33 mouse cellular contexts compared by ENCODE assay signal in the genomic region with DNA sequence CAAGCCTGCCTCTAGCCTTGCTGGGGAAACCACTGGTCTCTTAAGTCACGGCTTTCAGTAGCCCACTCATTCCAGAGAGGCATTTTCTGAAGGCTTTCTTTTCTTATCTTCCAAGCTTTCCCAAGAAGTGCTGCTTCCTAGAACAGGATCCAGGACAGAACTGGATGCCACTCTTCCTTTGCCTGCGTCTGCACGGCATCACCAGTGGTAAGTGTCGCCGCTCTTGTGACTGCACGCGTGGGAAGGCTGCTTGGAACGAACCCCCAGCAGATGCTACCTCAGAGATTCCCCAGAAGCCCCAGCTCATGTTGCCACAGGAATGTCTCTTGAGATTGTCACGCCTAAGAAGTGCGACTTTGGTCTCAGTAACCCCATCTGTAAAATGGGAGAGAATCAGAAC. TPM values are rescaled to one million over a fixed set of nuclear protein-coding genes. Genes with fewer than 3 reads are reported as not detected.
DNase-seq lines count a peak whose midpoint lies in the region; ATAC-seq lines count a peak whose summit lies in the region.
"Had no signal": no experiment of that assay in that cellular context is flagged by ENCODE, and none has a peak within 500 bp of the region (broad histone marks: within the 10 kb centered on the region; RNA-seq: fewer than 3 reads in every experiment).

No protein-coding gene starts in this region.

- H3K9ac ChIP-seq in forebrain, embryonic 11.5 days (ENCODE audit: low read length), result no peak overlapping the region
- H3K9ac ChIP-seq: embryonic facial prominence, embryonic 13.5 days; forebrain, embryonic 13.5 days; heart, embryonic 13.5 days; hindbrain, embryonic 14.5 days had no signal

- H3K9me3 ChIP-seq in forebrain, embryonic 11.5 days (ENCODE audit: control insufficient read depth, low read length), result no peaks in the 10 kb centered on the region
- H3K9me3 ChIP-seq: embryonic facial prominence, embryonic 10.5 days; embryonic facial prominence, embryonic 13.5 days; forebrain, embryonic 13.5 days; heart, embryonic 10.5 days; heart, embryonic 13.5 days had no signal

- H3K4me3 ChIP-seq in forebrain, embryonic 11.5 days (ENCODE audit: low read depth, low read length), result no peak overlapping the region
- H3K4me3 ChIP-seq: embryonic facial prominence, embryonic 10.5 days; embryonic facial prominence, embryonic 13.5 days; erythroblast, embryonic 14.5 days; forebrain, embryonic 13.5 days; heart, adult 2 months; heart, embryonic 10.5 days; heart, embryonic 13.5 days had no signal

- no peaks in the 10 kb centered on the region for H3K36me3 ChIP-seq in forebrain, embryonic 11.5 days (ENCODE audit: control insufficient read depth, insufficient read depth, low read length)
- H3K36me3 ChIP-seq: embryonic facial prominence, embryonic 10.5 days; embryonic facial prominence, embryonic 13.5 days; heart, embryonic 10.5 days; heart, embryonic 13.5 days had no signal

- no peaks in the 10 kb centered on the region for H3K27me3 ChIP-seq in forebrain, embryonic 11.5 days (ENCODE audit: control insufficient read depth, insufficient read depth, low read length)
- H3K27me3 ChIP-seq: embryonic facial prominence, embryonic 13.5 days; forebrain, embryonic 13.5 days had no signal

- peak; percentile 51 to 67 for DNase-seq in frontal cortex, postnatal 36 days (ENCODE audit: low spot score in 2 of 2)
- DNase-seq in frontal cortex, postnatal 10 days (ENCODE audit: low spot score in 2 of 2), result no peak
- DNase-seq in left cerebral cortex, postnatal 36 days (ENCODE audit: low spot score in 2 of 2), result peak; percentile 57 to 68
- no peak for DNase-seq in left cerebral cortex, adult 11 months (ENCODE audit: low spot score)
- DNase-seq in brain, adult 2 months (ENCODE audit: low read depth, low spot score), result peak; percentile 75
- DNase-seq in right cerebral cortex, postnatal 25 days, result peak; percentile 25
- DNase-seq in forebrain, embryonic 11.5 days (ENCODE audit: low spot score), result no peak
- no peak for DNase-seq in ovary, postnatal 36 days (ENCODE audit: low spot score)
- DNase-seq: cerebellum, adult 11-12 months; cerebellum, adult 8-10 months; cerebellum, postnatal 10 days; cerebellum, postnatal 36 days; embryo, embryonic 11 days; gastrocnemius, postnatal 10 days; gastrocnemius, postnatal 36 days; heart, adult 2 months; heart, postnatal 14 days; heart, postnatal 4 days had no signal

- H3K4me1 ChIP-seq in forebrain, embryonic 11.5 days (replicated peaks; ENCODE audit: control insufficient read depth, insufficient read depth, low read length), result no peaks in the 10 kb centered on the region
- H3K4me1 ChIP-seq: embryonic facial prominence, embryonic 13.5 days; forebrain, embryonic 13.5 days had no signal

- ATAC-seq in forebrain, embryonic 11.5 days (replicated peaks; ENCODE audit: low FRiP score), result no peak
- ATAC-seq: forebrain, embryonic 13.5 days; forebrain, embryonic 16.5 days; hindbrain, postnatal 0 days had no signal

- intact Hi-C loops in left cerebral cortex, postnatal 36 days (cut with DNase I), result no loop called here

- H3K27ac ChIP-seq in forebrain, embryonic 11.5 days (ENCODE audit: low read depth, low read length), result no peak overlapping the region
- H3K27ac ChIP-seq: embryonic facial prominence, embryonic 10.5 days; embryonic facial prominence, embryonic 13.5 days; forebrain, embryonic 13.5 days; heart, adult 2 months; heart, embryonic 10.5 days; heart, embryonic 13.5 days; hindbrain, embryonic 14.5 days; hindbrain, postnatal 0 days had no signal

- 95% methylated on average over 10 of the region's 10 CpGs for WGBS in forebrain, embryonic 11.5 days

- no peak overlapping the region for H3K4me2 ChIP-seq in forebrain, embryonic 11.5 days (ENCODE audit: low read depth, low read length, severe bottlenecking)
- H3K4me2 ChIP-seq: embryonic facial prominence, embryonic 13.5 days; forebrain, embryonic 13.5 days; heart, embryonic 13.5 days; hindbrain, embryonic 14.5 days had no signal

RNA-seq across cellular contexts. Expression of gene Btbd16, which starts 41.7 kb away (rescaled TPM):
- total RNA-seq in left cerebral cortex, postnatal 36 days (2021), result under 1 TPM; 0.23 to 0.37 TPM
- polyA plus RNA-seq in forebrain, embryonic 11.5 days (2014; fragmentation: Nextera tagmentation; extraction: Ambion mirVana), result not detected in 2 replicates
- total RNA-seq: adrenal gland, adult 2 months; adrenal gland, postnatal 14 days; gastrocnemius, adult 18-20 months; gastrocnemius, postnatal 36 days; heart, adult 2 months; hindbrain, postnatal 0 days had no signal
- polyA plus RNA-seq: adrenal gland, adult 2 months; brain, embryonic 14.5 days; C2C12; embryonic facial prominence, embryonic 13.5 days; erythroblast, embryonic 14.5 days; forebrain, embryonic 13.5 days; forebrain, embryonic 16.5 days; hindbrain, embryonic 11.5 days; hindbrain, embryonic 14.5 days had no signal

RNA-seq across cellular contexts. Expression of gene Plekha1, which starts 50.0 kb away (rescaled TPM):
- 100 to 1,000 TPM in 1 of 2 experiments, 10 to 100 TPM in 1; 82.7 to 107 TPM for total RNA-seq in left cerebral cortex, postnatal 36 days (2021)
- polyA plus RNA-seq in forebrain, embryonic 11.5 days (2014; fragmentation: Nextera tagmentation; extraction: Ambion mirVana), result 31.4 and 32.2 TPM in 2 replicates
- polyA plus RNA-seq: erythroblast, embryonic 14.5 days had no signal

Comparison
In these comparisons a context has a peak if more than half of its experiments do, and no peak if none do; other contexts are left out.
1. DNase-seq: peak in frontal cortex, postnatal 36 days (2 of 2), left cerebral cortex, postnatal 36 days (2 of 2), brain, adult 2 months (single experiment) and right cerebral cortex, postnatal 25 days (single experiment); none in frontal cortex, postnatal 10 days (0 of 2), left cerebral cortex, adult 11 months (single experiment), forebrain, embryonic 11.5 days (single experiment) and ovary, postnatal 36 days (single experiment).